Mouse (Mus musculus): Measurements from ENCODE around the gene Hist1h2br. TPM values are rescaled to one million over a fixed set of nuclear protein-coding genes. Genes with fewer than 3 reads are reported as not detected.

Hist1h2br gene
- polyA plus RNA-seq (2017; shearing (Covaris generic)), result 8.9 TPM

GRCm38 (mm10) chr13:21833461-21833860 is at the start of gene Hist1h2br, which contains the start of gene Hist1h2ap:
TSS of gene Hist1h2br (plus strand) at chr13:21833743.
TSS of gene Hist1h2ap (minus strand) at chr13:21833507.

GRCm38 (mm10) chr13:21786899-21787629 is 46.5 kb upstream of the Hist1h2br start, which contains the start of the genes Hist1h2an and Hist1h2bp:
TSS of gene Hist1h2an (minus strand) at chr13:21787218.
TSS of gene Hist1h2bp (plus strand) at chr13:21787461.

DNA sequence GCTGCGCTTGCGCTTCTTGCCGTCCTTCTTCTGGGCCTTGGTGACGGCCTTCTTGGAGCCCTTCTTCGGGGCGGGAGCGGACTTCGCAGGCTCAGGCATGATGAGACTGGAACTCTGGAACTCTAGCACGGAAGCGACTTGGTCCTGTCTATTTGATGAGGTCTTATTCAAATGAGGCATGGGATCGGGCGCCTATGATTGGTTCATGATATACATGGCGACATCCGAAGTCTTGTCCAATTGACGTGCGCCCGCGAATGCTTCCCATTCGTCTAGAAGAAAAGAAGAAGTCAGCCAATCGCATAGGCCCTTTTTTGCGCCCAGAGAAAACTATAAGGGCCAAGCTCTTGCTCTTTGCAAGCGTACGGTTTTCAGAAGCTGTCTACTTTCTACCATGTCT is 23.5 kb upstream of the Hist1h2br start, which contains the start of the genes Hist1h2bq and Hist1h2ao:
Gene Hist1h2bq, minus strand, starts transcription at position 125 of the 400 bp plus-strand sequence.
Gene Hist1h2ao, plus strand, starts transcription at position 393 of the 400 bp plus-strand sequence.

DNA sequence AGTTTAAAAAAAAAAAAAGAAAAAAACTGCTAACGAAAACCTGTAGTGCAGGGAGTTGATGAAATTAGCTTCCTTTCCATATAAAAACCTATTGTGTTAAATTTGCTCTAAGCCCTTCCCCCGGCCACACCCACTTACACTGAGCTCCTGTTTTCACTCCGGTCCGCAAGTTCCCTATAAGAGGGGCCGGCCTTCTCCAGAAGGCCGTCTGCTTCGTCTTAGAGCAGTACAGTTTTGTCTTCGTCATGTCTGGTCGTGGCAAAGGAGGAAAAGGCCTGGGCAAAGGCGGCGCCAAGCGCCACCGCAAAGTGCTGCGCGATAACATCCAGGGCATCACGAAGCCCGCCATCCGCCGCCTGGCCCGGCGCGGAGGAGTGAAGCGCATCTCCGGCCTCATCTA is 22.0 kb upstream of the Hist1h2br start, which contains the start of gene Hist1h4m:
Gene Hist1h4m, plus strand, starts transcription at position 208 of the 400 bp plus-strand sequence.

GRCm38 (mm10) chr13:21831418-21832394 is 1.8 kb upstream of the Hist1h2br start, which contains the start of gene Hist1h4n:
TSS of gene Hist1h4n (minus strand) at chr13:21832196.

Other genes starting within 250 kb of the Hist1h2br start
- not detected for gene Olfr1362, start 219.7 kb upstream of the Hist1h2br start, polyA plus RNA-seq (2017; shearing (Covaris generic))
- not detected for gene Olfr11, start 191.2 kb upstream of the Hist1h2br start, polyA plus RNA-seq (2017; shearing (Covaris generic))
- not detected for gene Olfr1361, start 170.4 kb upstream of the Hist1h2br start, polyA plus RNA-seq (2017; shearing (Covaris generic))
- gene Olfr1360, start 156.3 kb upstream of the Hist1h2br start, polyA plus RNA-seq (2017; shearing (Covaris generic)), result not detected
- not detected for gene Olfr1359, start 135.6 kb upstream of the Hist1h2br start, polyA plus RNA-seq (2017; shearing (Covaris generic))
- not detected for gene Hist1h2bl, start 117.6 kb upstream of the Hist1h2br start, polyA plus RNA-seq (2017; shearing (Covaris generic))
- gene Hist1h2ai, start 117.3 kb upstream of the Hist1h2br start, polyA plus RNA-seq (2017; shearing (Covaris generic)), result not detected
- gene Hist1h3h, start 116.1 kb upstream of the Hist1h2br start, polyA plus RNA-seq (2017; shearing (Covaris generic)), result not detected
- 0.72 TPM for gene Hist1h2bm, start 111.7 kb upstream of the Hist1h2br start, polyA plus RNA-seq (2017; shearing (Covaris generic))
- gene Hist1h4j, start 98.7 kb upstream of the Hist1h2br start, polyA plus RNA-seq (2017; shearing (Covaris generic)), result 0.42 TPM
- 15.6 TPM for gene Hist1h4k, start 83.2 kb upstream of the Hist1h2br start, polyA plus RNA-seq (2017; shearing (Covaris generic))
- gene Hist1h2ak, start 79.9 kb upstream of the Hist1h2br start, polyA plus RNA-seq (2017; shearing (Covaris generic)), result 2.0 TPM
- gene Hist1h2bn, start 79.6 kb upstream of the Hist1h2br start, polyA plus RNA-seq (2017; shearing (Covaris generic)), result 2.6 TPM
- 10.2 TPM for gene Hist1h1b, start 53.1 kb upstream of the Hist1h2br start, polyA plus RNA-seq (2017; shearing (Covaris generic))
- gene Hist1h3i, start 50.4 kb upstream of the Hist1h2br start, polyA plus RNA-seq (2017; shearing (Covaris generic)), result not detected
- not detected for gene Hist1h2an, start 46.5 kb upstream of the Hist1h2br start, polyA plus RNA-seq (2017; shearing (Covaris generic))
- gene Hist1h2bp, start 46.3 kb upstream of the Hist1h2br start, polyA plus RNA-seq (2017; shearing (Covaris generic)), result 1.8 TPM
- 9.2 TPM for gene Hist1h2bq, start 23.5 kb upstream of the Hist1h2br start, polyA plus RNA-seq (2017; shearing (Covaris generic))
- gene Hist1h2ao, start 23.3 kb upstream of the Hist1h2br start, polyA plus RNA-seq (2017; shearing (Covaris generic)), result not detected
- 32.8 TPM for gene Hist1h4m, start 22.0 kb upstream of the Hist1h2br start, polyA plus RNA-seq (2017; shearing (Covaris generic))
- 20.2 TPM for gene Hist1h4n, start 1.5 kb upstream of the Hist1h2br start, polyA plus RNA-seq (2017; shearing (Covaris generic))
- gene Hist1h2ap, start 236 bp upstream of the Hist1h2br start, polyA plus RNA-seq (2017; shearing (Covaris generic)), result 122 TPM
- 0.32 TPM for gene Zfp184, start 111.4 kb downstream of the Hist1h2br start, polyA plus RNA-seq (2017; shearing (Covaris generic))
- gene Pom121l2, start 147.5 kb downstream of the Hist1h2br start, polyA plus RNA-seq (2017; shearing (Covaris generic)), result not detected
- 0.23 TPM for gene Prss16, start 176.0 kb downstream of the Hist1h2br start, polyA plus RNA-seq (2017; shearing (Covaris generic))
- not detected for gene Hist1h2ah, start 201.8 kb downstream of the Hist1h2br start, polyA plus RNA-seq (2017; shearing (Covaris generic))
- not detected for gene Hist1h2bk, start 202.1 kb downstream of the Hist1h2br start, polyA plus RNA-seq (2017; shearing (Covaris generic))
- 17.7 TPM for gene Hist1h4i, start 207.6 kb downstream of the Hist1h2br start, polyA plus RNA-seq (2017; shearing (Covaris generic))
- gene Hist1h2ag, start 209.2 kb downstream of the Hist1h2br start, polyA plus RNA-seq (2017; shearing (Covaris generic)), result 1.4 TPM
- gene Hist1h2bj, start 209.5 kb downstream of the Hist1h2br start, polyA plus RNA-seq (2017; shearing (Covaris generic)), result 3.6 TPM

Data from activated CD4-positive, CD25-positive, alpha-beta regulatory T cell, adult 9 weeks (primary cell).